Mouse (Mus musculus) heart, embryonic 14.5 days (tissue): ENCODE measurements around the gene Ifit1bl1. TPM values are rescaled to one million over a fixed set of nuclear protein-coding genes. Genes with fewer than 3 reads are reported as not detected.
"Not testable (repeated sequence)": the region's sequence is repeated elsewhere in the genome, so short reads cannot be mapped to it uniquely, and the experiment has no call there.

Experiments used
- ATAC-seq: fragments of 200-750 bp; cut with Nextera tagmentation; 2 replicates; pipeline ENCODE4 v1.8.0; 2017; ENCODE audit warnings: low read depth, moderate TSS enrichment; ENCODE audit not compliant: insufficient number of reproducible peaks, insufficient read depth, low FRiP score
- H3K27ac ChIP-seq, 2 experiments: fragments of 200-500 bp in 1 of 2; fragments of 300-500 bp in 1 of 2; sonication (generic) in 1 of 2; replicated peaks in 1 of 2; 2 replicates each; pipeline ENCODE4 v1.5.1; 2012 to 2014; ENCODE audit warnings: low read depth in 2 of 2, low read length in 2 of 2, control low read depth in 1 of 2, mild to moderate bottlenecking in 1 of 2, mixed read lengths in 1 of 2; ENCODE audit not compliant: control insufficient read depth in 1 of 2, insufficient read depth in 1 of 2
- H3K27me3 ChIP-seq: fragments of 300-500 bp; sonication (generic); 2 replicates; pipeline ENCODE4 v1.6.1; 2014; ENCODE audit warnings: mild to moderate bottlenecking, low read length, control low read depth; ENCODE audit not compliant: control insufficient read depth, insufficient read depth
- H3K36me3 ChIP-seq: fragments of 300-500 bp; sonication (generic); 2 replicates; pipeline ENCODE4 v1.6.1; 2014; ENCODE audit warnings: mild to moderate bottlenecking, control low read depth, low read length, mixed read lengths; ENCODE audit not compliant: control insufficient read depth, insufficient read depth
- H3K4me1 ChIP-seq, 2 experiments: fragments of 200-500 bp in 1 of 2; fragments of 300-500 bp in 1 of 2; sonication (generic) in 1 of 2; 2 replicates each; pipeline ENCODE4 v1.6.1; 2012 to 2014; ENCODE audit warnings: low read length in 2 of 2, control low read depth in 1 of 2, mixed read lengths in 1 of 2; ENCODE audit not compliant: control insufficient read depth in 2 of 2, insufficient read depth in 2 of 2
- H3K4me2 ChIP-seq: fragments of 300-500 bp; sonication (generic); 2 replicates; pipeline ENCODE4 v1.6.1; 2014; ENCODE audit warnings: mild to moderate bottlenecking, low read length
- H3K4me3 ChIP-seq, 2 experiments: fragments of 200-500 bp in 1 of 2; fragments of 300-500 bp in 1 of 2; sonication (generic) in 1 of 2; 2 replicates each; pipeline ENCODE4 v1.5.1; 2012 to 2014; ENCODE audit warnings: low read length in 2 of 2, mild to moderate bottlenecking in 2 of 2, control low read depth in 1 of 2, low read depth in 1 of 2, moderate library complexity in 1 of 2; ENCODE audit not compliant: control insufficient read depth in 1 of 2, insufficient read depth in 1 of 2
- H3K9ac ChIP-seq: fragments of 300-500 bp; sonication (generic); 2 replicates; pipeline ENCODE4 v1.6.1; 2014; ENCODE audit warnings: mild to moderate bottlenecking, low read length
- H3K9me3 ChIP-seq: fragments of 300-500 bp; sonication (generic); 2 replicates; pipeline ENCODE4 v1.6.1; 2016; ENCODE audit warnings: low read length, control low read depth; ENCODE audit not compliant: control insufficient read depth
- WGBS: fragments of 180-500 bp; shearing (Covaris S2); extraction: QIAGEN DNeasy Blood & Tissue Kit; methylation state at CpG from one replicate; pipeline ENCODE4 v1.1.7; 2014; 5-methylcytosine and 5-hydroxymethylcytosine counted together
- polyA plus RNA-seq: library from polyadenylated mRNA; unstranded; fragments of >200 nt; fragmentation: Nextera tagmentation; extraction: Ambion mirVana; gene quantifications from 2 replicates; pipeline ENCODE4 v1.2.1, GENCODE M21; 2014

Gene Ifit1bl1
- polyA plus RNA-seq, 1 experiment from 2014 or later = 2.3 TPM

- WGBS = 22% methylated on average over 4 of the region's 4 CpGs
- H3K9me3 ChIP-seq, H3K4me2 ChIP-seq, H3K4me1 ChIP-seq, H3K27me3 ChIP-seq, H3K36me3 ChIP-seq, H3K4me3 ChIP-seq, ATAC-seq, H3K9ac ChIP-seq: not testable (repeated sequence)
- peak within 1 kb of the TSS in 1 of 2 experiments; percentile 50; a peak in 1 of 4 replicates for H3K27ac ChIP-seq
These were observed 5.7 kb upstream of the Ifit1bl1 start, which contains the start of gene Ifit3b for GRCm38 (mm10) chr19:34607237-34608051. Gene Ifit3b, plus strand, starts transcription at chr19:34607970.

GRCm38 (mm10) chr19:34605472-34605871, 3.7 kb upstream of the Ifit1bl1 start:
- Histone ChIP-seq H3K27me3 (no peaks in the 10 kb centered on the region), H3K4me1 (no peaks in the 10 kb centered on the region), H3K36me3 (no peaks in the 10 kb centered on the region), H3K4me2 (no peak overlapping the region), H3K4me3 (no peak overlapping the region), H3K9me3 (no peaks in the 10 kb centered on the region), H3K9ac (no peak overlapping the region), H3K27ac (no peak overlapping the region)
- no peak for ATAC-seq
- 84% methylated on average over 3 of the region's 3 CpGs for WGBS

- not testable (repeated sequence) for H3K4me2 ChIP-seq, H3K9ac ChIP-seq, H3K9me3 ChIP-seq, H3K27me3 ChIP-seq, H3K27ac ChIP-seq, ATAC-seq, H3K4me3 ChIP-seq, H3K36me3 ChIP-seq
- peaks cover 5 to 12% of the 10 kb centered on the region in 2 experiments; a peak in 2 of 4 replicates for H3K4me1 ChIP-seq
These were observed 2.5 kb downstream of the Ifit1bl1 start for GRCm38 (mm10) chr19:34599250-34599649.

GRCm38 (mm10) chr19:34598341-34598740, 3.4 kb downstream of the Ifit1bl1 start:
- Histone ChIP-seq H3K27me3 (no peaks in the 10 kb centered on the region), H3K4me1 (peaks cover 5 to 12% of the 10 kb centered on the region in 2 experiments; a peak in 2 of 4 replicates), H3K4me3 (no peak overlapping the region), H3K36me3 (no peaks in the 10 kb centered on the region), H3K4me2 (no peak overlapping the region), H3K9me3 (no peaks in the 10 kb centered on the region), H3K27ac (no peak overlapping the region), H3K9ac (no peak overlapping the region)
- 64% methylated on average over 2 of the region's 2 CpGs for WGBS
- peak; percentile 19; the same call in 1 of the 2 replicates for ATAC-seq

- Histone ChIP-seq H3K9me3 (no peaks in the 10 kb centered on the region), H3K9ac (no peak overlapping the region), H3K27me3 (no peaks in the 10 kb centered on the region), H3K4me2 (no peak overlapping the region), H3K4me1 (peaks cover 5 to 12% of the 10 kb centered on the region in 2 experiments; a peak in 2 of 4 replicates), H3K4me3 (no peak overlapping the region), H3K27ac (no peak overlapping the region), H3K36me3 (no peaks in the 10 kb centered on the region)
- no peak for ATAC-seq
These were observed 4.9 kb downstream of the Ifit1bl1 start for GRCm38 (mm10) chr19:34596811-34597210.

GRCm38 (mm10) chr19:34594523-34594922, 7.2 kb downstream of the Ifit1bl1 start:
- H3K27ac ChIP-seq, H3K27me3 ChIP-seq, H3K9ac ChIP-seq, H3K9me3 ChIP-seq, H3K4me3 ChIP-seq, H3K4me2 ChIP-seq, H3K36me3 ChIP-seq, ATAC-seq: not testable (repeated sequence)
- 80% methylated on average over 3 of the region's 3 CpGs for WGBS
- H3K4me1 ChIP-seq = peaks cover 5 to 12% of the 10 kb centered on the region in 2 experiments; a peak in 2 of 4 replicates

- no peaks in the 10 kb centered on the region for H3K9me3 ChIP-seq
- no peak overlapping the region for H3K27ac ChIP-seq
- H3K4me1 ChIP-seq = peaks cover 4 to 10% of the 10 kb centered on the region in 2 experiments; a peak in 2 of 4 replicates
- H3K4me2 ChIP-seq = no peak overlapping the region
- H3K27me3 ChIP-seq = no peaks in the 10 kb centered on the region
- no peak overlapping the region for H3K4me3 ChIP-seq
- no peak overlapping the region for H3K9ac ChIP-seq
- 88% methylated on average over 2 of the region's 2 CpGs for WGBS
- no peak for ATAC-seq
- H3K36me3 ChIP-seq = no peaks in the 10 kb centered on the region
These were observed 8.3 kb downstream of the Ifit1bl1 start for GRCm38 (mm10) chr19:34593456-34593855.
